Mouse (Mus musculus): ENCODE measurements around the gene Jak2.

DNA sequence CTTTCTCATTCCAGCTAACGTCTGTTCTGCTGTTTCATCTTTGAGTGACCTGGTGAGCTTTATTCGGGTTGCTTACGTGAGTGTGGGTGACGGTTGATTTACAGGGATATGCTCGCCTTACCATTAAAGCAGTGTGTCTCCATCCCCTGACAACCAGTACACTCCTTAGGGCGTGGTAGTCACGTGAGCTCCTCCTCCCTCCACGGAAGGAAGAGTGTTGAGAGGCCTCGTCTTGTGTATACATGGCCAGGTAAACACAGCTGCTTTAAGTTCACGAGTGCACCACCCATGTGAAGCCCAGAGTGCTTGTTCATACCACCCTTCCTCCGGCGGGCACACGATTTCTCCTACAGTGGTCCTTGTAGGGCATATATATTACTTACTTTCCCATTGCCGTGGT is 39.9 kb downstream of the Jak2 start:
- TF ChIP-seq CTCF (IDR thresholded peaks at IDR 0.05; ENCODE audit: borderline replicate concordance, insufficient read depth, low read length) (no peak), POLR2A (IDR thresholded peaks at IDR 0.05; ENCODE audit: low read depth, low read length) (no peak)
